Mouse (Mus musculus): Measurements from ENCODE around the gene Irgc1.

- TF ChIP-seq CTCF (conservative IDR thresholded peaks at IDR 0.05; ENCODE audit: low read length) (no peak), POU5F1 (IDR thresholded peaks at IDR 0.05; ENCODE audit: borderline replicate concordance, low read length) (no peak)
These were observed 30.3 kb upstream of the Irgc1 start for GRCm38 (mm10) chr7:24482208-24483020.

All from E14TG2a.4 (cell line).